Mouse (Mus musculus): ENCODE results near the gene Gm47985. TPM values are rescaled to one million over a fixed set of nuclear protein-coding genes. Genes with fewer than 3 reads are reported as not detected.

Gene Gm47985
- total and polyA plus RNA-seq, 3 experiments: 0.19 to 0.25 TPM; not detected in 1

- no peak for TF ChIP-seq EP300 (IDR thresholded peaks at IDR 0.05; ENCODE audit: low read depth in 1 of 2, low read length in 2 of 2)
- TF ChIP-seq CHD1 (IDR thresholded peaks at IDR 0.05; ENCODE audit: low read depth, low read length): no peak
- TF ChIP-seq POLR2AphosphoS5 (IDR thresholded peaks at IDR 0.05; ENCODE audit: borderline replicate concordance, low read depth, low read length): no peak
- TF ChIP-seq TBP (IDR thresholded peaks at IDR 0.05; ENCODE audit: low read depth, low read length): no peak
- no peak for TF ChIP-seq TAL1 (IDR thresholded peaks at IDR 0.05; ENCODE audit: low read length)
- TF ChIP-seq ZMIZ1 (IDR thresholded peaks at IDR 0.05; ENCODE audit: low read depth, low read length): no peak
- no peak for TF ChIP-seq ZNF384 (IDR thresholded peaks at IDR 0.05; ENCODE audit: low read depth, low read length)
- no peak for TF ChIP-seq ZKSCAN1 (IDR thresholded peaks at IDR 0.05; ENCODE audit: low read depth, low read length)
- TF ChIP-seq TCF12 (IDR thresholded peaks at IDR 0.05; ENCODE audit: low read depth, low read length): no peak
- no peak for TF ChIP-seq RCOR1 (IDR thresholded peaks at IDR 0.05; ENCODE audit: low read depth, low read length)
- TF ChIP-seq NELFE (IDR thresholded peaks at IDR 0.05; ENCODE audit: low read depth, low read length): no peak
- TF ChIP-seq SIN3A (IDR thresholded peaks at IDR 0.05; ENCODE audit: low read length): no peak
- no peak for TF ChIP-seq GATA1 (IDR thresholded peaks at IDR 0.05; ENCODE audit: low read depth, low read length)
- no peak for TF ChIP-seq NRF1 (IDR thresholded peaks at IDR 0.05; ENCODE audit: insufficient read depth, low read depth, low read length, poor library complexity, severe bottlenecking)
- no peak for TF ChIP-seq MYC (IDR thresholded peaks at IDR 0.05; ENCODE audit: low read depth, low read length)
- no peak for TF ChIP-seq CTCF (IDR thresholded peaks at IDR 0.05 in 2 of 3, conservative IDR thresholded peaks at IDR 0.05 in 1 of 3; ENCODE audit: control insufficient read depth in 1 of 3, insufficient read depth in 1 of 3, low read depth in 2 of 3, low read length in 3 of 3, poor library complexity in 1 of 3, severe bottlenecking in 1 of 3)
- TF ChIP-seq POLR2A (IDR thresholded peaks at IDR 0.05; ENCODE audit: control insufficient read depth in 1 of 2, insufficient read depth in 1 of 2, low read depth in 1 of 2, low read length in 2 of 2, poor library complexity in 1 of 2): no peak
- no peak for TF ChIP-seq ETS1 (IDR thresholded peaks at IDR 0.05; ENCODE audit: low read depth, low read length)
- TF ChIP-seq USF2 (IDR thresholded peaks at IDR 0.05; ENCODE audit: borderline replicate concordance in 1 of 2, insufficient read depth in 1 of 2, low read depth in 1 of 2, low read length in 2 of 2): no peak
- no peak for DNase-seq (ENCODE audit: low read depth, low spot score)
- peaks cover 0 to 32% of the 10 kb centered on the region in 2 experiments; a peak in 2 of 4 replicates for H3K36me3 ChIP-seq (ENCODE audit: control insufficient read depth in 1 of 2, insufficient read depth in 2 of 2, low read length in 2 of 2)
- no peak overlapping the region for H3K9ac ChIP-seq (ENCODE audit: control insufficient read depth, low read depth, low read length, poor library complexity, severe bottlenecking)
- peaks cover 28 to 32% of the 10 kb centered on the region in 2 experiments for H3K4me1 ChIP-seq (ENCODE audit: control insufficient read depth in 1 of 2, insufficient read depth in 2 of 2, low read length in 2 of 2)
- H3K79me2 ChIP-seq (ENCODE audit: control insufficient read depth, insufficient read depth, low read length, poor library complexity): no peaks in the 10 kb centered on the region
- no peak overlapping the region for H3K27ac ChIP-seq (ENCODE audit: control insufficient read depth, low read depth, low read length)
- H3K4me3 ChIP-seq (ENCODE audit: control insufficient read depth in 1 of 2, insufficient read depth in 1 of 2, low read depth in 2 of 2, low read length in 2 of 2): no peak overlapping the region
- no peaks in the 10 kb centered on the region for H3K27me3 ChIP-seq (ENCODE audit: control insufficient read depth in 1 of 2, insufficient read depth in 2 of 2, low read length in 2 of 2)
- no peaks in the 10 kb centered on the region for H3K9me3 ChIP-seq (replicated peaks; ENCODE audit: insufficient read depth, low read length)
Observed at GRCm38 (mm10) chr1:151168637-151169036, 13.7 kb upstream of the Gm47985 start.
